In genomic region chr7:49418841-49419240, GRCm38 (mm10) we compare ENCODE assay signal across 26 mouse cellular contexts.
DNase-seq lines count a peak whose midpoint lies in the region; ATAC-seq and TF ChIP-seq lines count a peak whose summit lies in the region.
"Had no signal": no experiment of that assay in that cellular context is flagged by ENCODE, and none has a peak within 500 bp of the region (broad histone marks: within the 10 kb centered on the region; RNA-seq: fewer than 3 reads in every experiment).

No protein-coding gene starts in this region.

- peak; percentile 78; the same call in 1 of the 2 replicates for ATAC-seq in limb, embryonic 14.5 days (ENCODE audit: low FRiP score, low read depth)
- ATAC-seq in intestine, embryonic 15.5 days: no peak
- ATAC-seq: CD4-positive, CD25-positive, alpha-beta regulatory T cell, adult 4 months; forebrain, embryonic 16.5 days; midbrain, embryonic 16.5 days had no signal

- H3K36me3 ChIP-seq in limb, embryonic 14.5 days (ENCODE audit: control insufficient read depth, insufficient read depth, low read length): no peaks in the 10 kb centered on the region
- peaks cover 9% of the 10 kb centered on the region for H3K36me3 ChIP-seq in intestine, embryonic 15.5 days
- H3K36me3 ChIP-seq: lung, embryonic 15.5 days had no signal

- no peak overlapping the region for H3K4me3 ChIP-seq in limb, embryonic 14.5 days (replicated peaks; ENCODE audit: low read length)
- H3K4me3 ChIP-seq in intestine, embryonic 15.5 days (replicated peaks): no peak overlapping the region
- H3K4me3 ChIP-seq in cerebellum, adult 2 months (replicated peaks; ENCODE audit: insufficient read depth, low read depth, low read length): no peak overlapping the region
- H3K4me3 ChIP-seq: heart, embryonic 12.5 days; hindbrain, embryonic 15.5 days; lung, embryonic 15.5 days; myocyte; neural tube, embryonic 12.5 days had no signal

- H3K4me2 ChIP-seq in limb, embryonic 14.5 days (replicated peaks; ENCODE audit: low read depth, low read length, severe bottlenecking): no peak overlapping the region; the same call in 1 of the 2 replicates
- no peak overlapping the region for H3K4me2 ChIP-seq in intestine, embryonic 15.5 days (replicated peaks)
- H3K4me2 ChIP-seq: heart, embryonic 12.5 days; hindbrain, embryonic 15.5 days; liver, embryonic 11.5 days; lung, embryonic 15.5 days; midbrain, embryonic 11.5 days; neural tube, embryonic 12.5 days had no signal

- intact Hi-C loops in gastrocnemius, postnatal 36 days (cut with DNase I): no loop called here

- WGBS in limb, embryonic 14.5 days: 20% methylated on average over 13 of the region's 13 CpGs
- WGBS in intestine, embryonic 15.5 days: 86% methylated on average over 13 of the region's 13 CpGs
- 68% methylated on average over 13 of the region's 13 CpGs for WGBS in cerebellum, adult 2 months

- H3K4me1 ChIP-seq in limb, embryonic 14.5 days (ENCODE audit: control insufficient read depth, insufficient read depth, low read length): peaks cover 30% of the 10 kb centered on the region
- H3K4me1 ChIP-seq in intestine, embryonic 15.5 days (replicated peaks): no peaks in the 10 kb centered on the region
- peaks cover 3% of the 10 kb centered on the region; the same call in 1 of the 2 replicates for H3K4me1 ChIP-seq in cerebellum, adult 2 months (ENCODE audit: control insufficient read depth, insufficient read depth, low read length)
- H3K4me1 ChIP-seq: hindbrain, embryonic 15.5 days; lung, embryonic 15.5 days; neural tube, embryonic 12.5 days had no signal

- H3K9me3 ChIP-seq in limb, embryonic 14.5 days (ENCODE audit: control insufficient read depth, low read length): no peaks in the 10 kb centered on the region
- H3K9me3 ChIP-seq in intestine, embryonic 15.5 days: no peaks in the 10 kb centered on the region
- H3K9me3 ChIP-seq: heart, embryonic 12.5 days; hindbrain, embryonic 15.5 days; lung, embryonic 15.5 days; neural tube, embryonic 12.5 days had no signal

- no peak for TF ChIP-seq CTCF in cerebellum, adult 2 months (IDR thresholded peaks at IDR 0.05; ENCODE audit: borderline replicate concordance, insufficient read depth, low read depth, low read length)

- no peak overlapping the region for H3K9ac ChIP-seq in limb, embryonic 14.5 days (ENCODE audit: low read depth, low read length, severe bottlenecking)
- H3K9ac ChIP-seq in intestine, embryonic 15.5 days: no peak overlapping the region
- H3K9ac ChIP-seq: heart, embryonic 12.5 days; hindbrain, embryonic 15.5 days; lung, embryonic 15.5 days; neural tube, embryonic 12.5 days had no signal

- H3K27ac ChIP-seq in limb, embryonic 14.5 days (replicated peaks; ENCODE audit: low read depth, low read length): peak overlapping the region; percentile 61; the same call in 1 of the 2 replicates
- H3K27ac ChIP-seq in intestine, embryonic 15.5 days: no peak overlapping the region
- H3K27ac ChIP-seq in cerebellum, adult 2 months (ENCODE audit: insufficient read depth, low read length): no peak overlapping the region
- H3K27ac ChIP-seq: hindbrain, embryonic 15.5 days; kidney, postnatal 0 days; lung, embryonic 15.5 days; neural tube, embryonic 12.5 days had no signal

- no peak for TF ChIP-seq POLR2A in limb, embryonic 14.5 days (IDR thresholded peaks at IDR 0.05; ENCODE audit: borderline replicate concordance, extremely low read depth, insufficient read depth, insufficient read length)
- TF ChIP-seq POLR2A in cerebellum, adult 2 months (IDR thresholded peaks at IDR 0.05; ENCODE audit: borderline replicate concordance, insufficient read depth, low read length): no peak

- peak; percentile 58 for DNase-seq in gastrocnemius, adult 18-20 months (ENCODE audit: low spot score)
- DNase-seq in gastrocnemius, postnatal 36 days: no peak
- peak; percentile 24 for DNase-seq in retina, embryonic 14.5 days (ENCODE audit: low spot score)
- DNase-seq in retina, postnatal 1 day: no peak
- DNase-seq in limb, embryonic 14.5 days (ENCODE audit: low spot score): peak; percentile 78
- DNase-seq in cerebellum, adult 2 months: no peak
- DNase-seq: adrenal gland, postnatal 25 days; cerebellum, adult 18-20 months; cerebellum, postnatal 14 days; heart, adult 18-20 months; kidney, adult 2 months; kidney, postnatal 4 days; lung, postnatal 36 days; thymus, postnatal 4 days had no signal

- no peaks in the 10 kb centered on the region for H3K27me3 ChIP-seq in limb, embryonic 14.5 days (ENCODE audit: control insufficient read depth, insufficient read depth, low read length)
- no peaks in the 10 kb centered on the region for H3K27me3 ChIP-seq in intestine, embryonic 15.5 days (replicated peaks)
- no peaks in the 10 kb centered on the region for H3K27me3 ChIP-seq in cerebellum, adult 2 months (ENCODE audit: control insufficient read depth, insufficient read depth, low read length)
- H3K27me3 ChIP-seq: heart, embryonic 12.5 days; hindbrain, embryonic 15.5 days; lung, embryonic 15.5 days; neural tube, embryonic 12.5 days had no signal

Comparison
In these comparisons a context has a peak if more than half of its experiments do, and no peak if none do; other contexts are left out.
1. DNase-seq: peak in gastrocnemius, adult 18-20 months (single experiment), retina, embryonic 14.5 days (single experiment) and limb, embryonic 14.5 days (single experiment); none in gastrocnemius, postnatal 36 days (0 of 2), retina, postnatal 1 day (single experiment) and cerebellum, adult 2 months (0 of 2).